Mouse (Mus musculus) gastrocnemius, adult 18-20 months (tissue): ENCODE results near the gene Oxld1. TPM values are rescaled to one million over a fixed set of nuclear protein-coding genes. Genes with fewer than 3 reads are reported as not detected.
A peak's percentile ranks its signal among the peaks of the same experiment; 100 is the strongest.

Experiments used
- DNase-seq: peaks from one replicate; pipeline ENCODE4 v3.0.0; 2021; ENCODE audit warnings: low spot score
- total RNA-seq, 2 experiments: library from RNA; stranded (reverse); gene quantifications; 2 replicates each; pipeline ENCODE4 v1.2.3; 2021

The Oxld1 gene
- total RNA-seq, 2 experiments from 2014 or later = 18.9 to 24.7 TPM

- peak; percentile 89 for DNase-seq
These were observed 26.6 kb upstream of the Oxld1 start, which contains the start of gene Mrpl12 for GRCm38 (mm10) chr11:120484265-120484981. Gene Mrpl12 (plus strand): TSS chr11:120484613.

GRCm38 (mm10) chr11:120483448-120483934 lies 25.6 kb upstream of the Oxld1 start:
- DNase-seq = no peak

- no peak for DNase-seq
These were observed 14.2 kb upstream of the Oxld1 start for GRCm38 (mm10) chr11:120472052-120472451.

- DNase-seq = no peak
These were observed 9.8 kb upstream of the Oxld1 start for GRCm38 (mm10) chr11:120467736-120468092.

GRCm38 (mm10) chr11:120467051-120467735 lies 9.3 kb upstream of the Oxld1 start, which contains the start of gene Arl16:
Gene Arl16 (minus strand): TSS chr11:120467607.
- peak; percentile 94 for DNase-seq

GRCm38 (mm10) chr11:120465521-120465920 lies 7.7 kb upstream of the Oxld1 start:
- no peak for DNase-seq

GRCm38 (mm10) chr11:120464365-120464764 lies 6.5 kb upstream of the Oxld1 start:
- DNase-seq = no peak

GRCm38 (mm10) chr11:120463536-120463935 lies 5.7 kb upstream of the Oxld1 start:
- DNase-seq = no peak

DNA sequence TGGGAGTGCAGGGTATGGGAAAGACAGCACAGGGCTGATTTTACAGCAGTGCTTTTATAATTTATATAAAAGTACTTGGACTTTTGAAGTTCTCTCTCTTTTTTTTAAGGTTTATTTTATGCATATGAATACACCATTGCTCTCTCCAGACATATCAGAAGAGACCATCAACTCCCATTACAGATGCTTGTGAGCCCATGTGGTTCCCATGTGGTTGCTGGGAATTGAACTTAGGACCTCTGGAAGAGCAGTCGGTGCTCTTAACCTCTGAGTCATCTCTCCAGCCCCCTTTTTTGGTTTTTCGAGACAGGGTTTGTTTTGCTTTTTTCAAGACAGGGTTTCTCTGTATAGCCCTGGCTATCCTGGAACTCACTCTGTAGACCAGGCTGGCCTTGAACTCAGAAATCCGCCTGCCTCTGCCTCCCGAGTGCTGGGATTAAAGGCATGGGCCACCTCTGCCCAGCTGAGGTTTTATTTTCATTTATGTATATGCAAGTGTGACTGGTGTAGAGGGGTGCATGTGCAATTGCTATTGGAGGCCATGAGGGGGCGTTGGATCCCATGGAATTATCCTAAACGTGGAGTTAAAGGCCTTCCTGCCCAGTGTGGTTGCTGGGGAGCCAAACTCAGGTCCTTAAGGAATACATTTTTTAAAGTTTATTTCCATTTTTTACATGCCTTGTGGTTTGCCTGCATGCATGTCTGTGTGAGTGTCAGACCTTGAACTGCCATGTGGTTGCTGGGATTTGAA lies 1.2 kb upstream of the Oxld1 start:
- no peak for DNase-seq

- no peak for DNase-seq
These were observed 498 bp downstream of the Oxld1 start for GRCm38 (mm10) chr11:120457370-120457769.

DNA sequence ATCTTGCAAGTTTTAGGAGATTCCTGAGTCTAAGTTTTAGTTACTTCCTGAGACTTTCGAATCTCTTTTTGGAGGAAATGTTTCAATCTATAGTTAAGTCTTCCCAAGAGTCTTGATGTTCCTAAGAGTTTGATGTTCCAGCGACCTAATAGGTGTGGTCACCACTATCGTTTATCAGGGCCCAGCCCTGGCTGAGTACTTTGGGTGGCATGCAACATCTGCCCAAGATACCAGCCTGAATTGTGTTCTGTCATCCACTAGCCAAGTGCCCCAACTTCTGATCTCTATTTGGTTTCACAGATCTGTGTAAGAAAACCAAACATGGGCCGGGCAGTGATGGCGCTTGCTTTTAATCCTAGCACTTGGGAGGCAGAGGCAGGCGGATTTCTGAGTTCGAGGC lies 2.5 kb downstream of the Oxld1 start:
- DNase-seq = no peak

DNA sequence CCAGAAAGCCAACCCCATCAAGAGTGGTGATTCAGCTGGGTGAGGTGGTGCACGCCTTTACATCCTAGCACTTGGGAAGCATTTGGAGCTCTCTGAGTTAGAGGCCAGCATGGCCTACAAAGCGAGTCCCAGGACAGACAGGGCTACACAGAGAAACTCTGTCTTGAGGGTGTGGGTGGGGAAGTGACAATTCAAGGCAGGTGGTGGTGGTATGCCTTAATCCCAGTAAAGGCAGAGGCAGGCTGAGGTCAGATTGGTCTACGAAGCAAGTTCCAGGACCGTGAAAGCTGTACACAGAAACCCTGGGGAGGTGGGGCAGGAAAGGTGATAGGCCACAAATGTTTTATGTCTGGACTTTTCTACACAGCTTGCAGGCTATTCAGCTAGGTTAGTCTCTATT lies 2.9 kb downstream of the Oxld1 start:
- no peak for DNase-seq

DNA sequence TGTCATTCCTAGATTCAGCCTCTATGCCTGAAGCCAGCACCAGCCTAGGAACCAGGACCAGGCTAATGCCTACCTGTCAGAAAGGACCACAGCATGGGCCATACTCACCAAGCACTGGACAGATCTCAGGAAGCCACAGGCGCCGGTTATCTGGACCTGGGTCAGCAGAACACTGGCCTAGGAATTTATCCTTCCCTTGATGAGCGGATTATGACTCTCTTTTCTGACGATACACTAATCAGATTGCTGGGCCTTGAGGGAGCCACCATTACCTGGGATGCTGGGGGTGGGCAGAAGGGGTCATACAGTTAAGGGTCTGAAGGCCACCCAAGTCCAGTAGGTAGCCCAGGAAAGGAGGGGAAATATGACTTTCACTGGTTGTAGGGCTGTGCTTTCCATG lies 4.6 kb downstream of the Oxld1 start, which contains the start of gene Pde6g:
TSS of gene Pde6g (minus strand) at position 195 of the 400 bp plus-strand sequence.
- no peak for DNase-seq

GRCm38 (mm10) chr11:120452246-120452645 lies 5.6 kb downstream of the Oxld1 start:
- DNase-seq = no peak

- DNase-seq = no peak
These were observed 10.7 kb downstream of the Oxld1 start for GRCm38 (mm10) chr11:120447179-120447578.

- no peak for DNase-seq
These were observed 12.4 kb downstream of the Oxld1 start for GRCm38 (mm10) chr11:120445475-120445874.

DNA sequence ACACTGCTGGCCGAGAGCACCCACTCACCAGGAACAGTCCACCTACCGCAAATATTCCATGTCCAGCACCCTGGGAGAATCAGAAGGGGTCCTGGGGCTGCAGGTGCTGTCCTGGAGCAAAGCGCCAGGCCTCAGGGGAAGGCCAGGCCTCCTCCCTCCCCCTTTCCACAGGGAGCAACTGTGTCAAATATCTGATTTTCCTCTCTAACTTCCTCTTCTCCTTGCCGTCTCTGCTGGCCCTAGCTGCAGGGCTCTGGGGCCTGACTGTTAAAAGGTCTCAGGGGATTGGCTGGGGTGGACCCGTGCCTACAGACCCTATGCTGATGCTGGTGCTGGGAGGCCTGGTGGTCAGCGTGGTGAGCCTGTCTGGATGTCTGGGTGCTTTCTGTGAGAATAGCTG lies 13.8 kb downstream of the Oxld1 start:
- no peak for DNase-seq

GRCm38 (mm10) chr11:120442765-120443280 lies 15.0 kb downstream of the Oxld1 start:
- DNase-seq = no peak

DNA sequence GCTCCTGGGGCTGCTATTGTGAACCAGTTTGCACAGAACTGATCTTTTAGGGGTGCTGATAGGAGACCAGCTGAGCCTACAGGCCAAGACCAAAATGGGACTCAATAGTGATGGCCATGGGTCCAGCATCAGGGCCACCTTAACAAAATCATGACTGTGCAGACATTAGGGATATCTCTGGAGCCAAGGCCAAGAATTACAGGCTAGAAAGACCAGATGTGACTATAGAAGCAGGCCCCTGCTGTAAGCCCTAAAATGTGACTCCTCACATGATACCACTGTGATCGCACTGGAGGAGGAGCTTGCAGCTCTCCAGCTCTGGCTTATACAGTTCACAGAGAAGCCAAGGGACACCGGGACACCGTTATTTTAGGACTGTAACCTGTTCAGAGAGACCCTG lies 15.5 kb downstream of the Oxld1 start, which contains the start of gene Tspan10:
TSS of gene Tspan10 (plus strand) at position 301 of the 400 bp plus-strand sequence.
- no peak for DNase-seq

DNA sequence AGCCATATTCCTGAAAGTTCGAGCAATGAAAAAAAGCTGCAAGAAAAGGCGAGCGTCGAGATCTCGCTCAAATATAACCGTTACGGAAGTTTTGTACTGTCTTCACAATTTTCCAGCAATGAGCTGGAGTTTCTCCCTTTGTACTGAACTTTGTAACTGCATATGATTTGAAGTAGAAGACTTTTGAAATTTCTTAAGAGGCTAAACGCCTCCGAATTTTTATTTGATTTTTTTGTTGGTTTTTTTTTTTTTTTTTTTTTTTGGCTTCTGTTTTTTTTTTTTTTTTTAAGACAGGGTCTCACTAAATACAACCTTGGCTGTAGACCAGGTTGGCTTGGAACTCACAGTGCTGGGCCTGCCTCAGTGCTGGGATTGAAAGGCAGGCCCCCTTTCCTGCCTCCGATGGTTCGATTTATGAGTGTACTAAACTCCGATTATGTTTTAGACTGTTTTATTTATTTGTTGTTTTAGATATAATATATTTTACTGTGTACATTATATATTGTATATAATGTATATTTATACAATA lies 19.9 kb downstream of the Oxld1 start:
- DNase-seq = no peak

GRCm38 (mm10) chr11:120437152-120437856 lies 20.6 kb downstream of the Oxld1 start, which contains the start of gene Nploc4:
Gene Nploc4 (minus strand): TSS chr11:120437708.
- peak; percentile 91 for DNase-seq
